Mouse (Mus musculus): ENCODE measurements at regions not wholly inside any gene's neighbourhood (a gene's known extent, or its start where the extent isn't known, plus 50 kb on each side); places are given as distances from the start of the nearest gene placed in this dataset.
A peak's percentile ranks its signal among the peaks of the same experiment; 100 is the strongest.

DNA sequence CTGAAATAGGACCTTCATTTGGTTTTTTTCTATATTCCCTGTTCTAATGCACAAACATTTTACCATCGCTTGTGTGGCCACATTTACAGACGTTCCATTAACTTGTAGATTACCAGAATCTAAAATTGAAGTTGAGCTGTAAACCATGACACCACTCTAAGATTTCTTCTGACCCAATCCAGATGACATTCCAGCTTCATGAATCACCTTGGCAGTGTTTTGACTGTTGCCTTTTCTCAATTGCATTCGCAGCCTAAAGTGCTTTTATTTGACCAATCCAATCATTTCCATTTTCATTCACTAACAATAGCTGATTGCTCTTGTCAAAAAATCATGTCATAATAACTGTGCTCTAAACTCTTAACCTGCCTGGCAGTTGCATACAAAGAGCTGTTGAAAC is 144.8 kb downstream of the Mdfic start:
- no peaks in the 10 kb centered on the region for H3K4me1 ChIP-seq (ENCODE audit: control insufficient read depth, insufficient read depth, low read length)
- no peak overlapping the region for H3K9ac ChIP-seq (ENCODE audit: low read depth, low read length)
- WGBS = 50% methylated on average over 3 of the region's 3 CpGs
- H3K27ac ChIP-seq (replicated peaks; ENCODE audit: low read depth, low read length) = no peak overlapping the region
- H3K4me2 ChIP-seq (ENCODE audit: low read depth, low read length) = no peak overlapping the region
- no peak for ATAC-seq (ENCODE audit: low read depth)
- peak; percentile 20 for DNase-seq (ENCODE audit: low spot score)
- no peaks in the 10 kb centered on the region for H3K9me3 ChIP-seq (ENCODE audit: control insufficient read depth, low read length)
- H3K36me3 ChIP-seq (ENCODE audit: control insufficient read depth, insufficient read depth, low read length) = no peaks in the 10 kb centered on the region
- H3K4me3 ChIP-seq (ENCODE audit: low read depth, low read length) = no peak overlapping the region
- no peaks in the 10 kb centered on the region for H3K27me3 ChIP-seq (replicated peaks; ENCODE audit: control insufficient read depth, insufficient read depth, low read length)

DNA sequence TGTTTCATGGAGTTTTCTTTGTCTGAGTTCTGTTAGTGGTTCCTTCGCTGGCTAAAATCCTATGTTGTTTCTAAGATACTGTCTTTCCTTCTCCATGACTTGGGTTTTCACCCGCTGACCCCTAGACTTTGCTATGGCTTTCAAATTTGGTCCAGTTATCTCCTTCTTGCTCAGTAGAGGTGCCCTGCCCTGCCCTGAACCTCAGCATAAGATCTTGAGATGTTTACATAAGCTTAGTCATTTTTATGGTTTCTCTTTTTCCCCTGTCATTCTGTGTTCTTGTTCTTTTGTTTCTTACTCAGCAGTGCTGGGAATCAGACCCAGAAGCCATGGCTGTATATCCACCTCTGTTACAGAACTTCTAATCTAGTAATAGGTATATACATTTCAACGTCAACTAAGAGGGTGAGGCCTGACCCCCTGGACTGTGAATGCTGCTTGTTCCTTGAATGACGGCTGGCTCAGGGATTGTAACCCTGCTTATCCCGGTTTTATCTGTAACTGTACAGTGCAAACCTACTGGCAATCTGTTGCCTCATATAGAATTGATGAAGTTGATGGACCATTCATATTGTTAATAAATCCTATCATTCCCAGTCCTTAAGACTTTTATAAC is 161.9 kb downstream of the Mdfic start:
- Histone ChIP-seq H3K27ac (replicated peaks; ENCODE audit: low read depth, low read length) (no peak overlapping the region), H3K4me3 (ENCODE audit: low read depth, low read length) (no peak overlapping the region), H3K4me1 (ENCODE audit: control insufficient read depth, insufficient read depth, low read length) (no peaks in the 10 kb centered on the region), H3K4me2 (ENCODE audit: low read depth, low read length) (no peak overlapping the region), H3K9me3 (ENCODE audit: control insufficient read depth, low read length) (no peaks in the 10 kb centered on the region), H3K36me3 (ENCODE audit: control insufficient read depth, insufficient read depth, low read length) (no peaks in the 10 kb centered on the region), H3K9ac (ENCODE audit: low read depth, low read length) (no peak overlapping the region), H3K27me3 (replicated peaks; ENCODE audit: control insufficient read depth, insufficient read depth, low read length) (no peaks in the 10 kb centered on the region)
- WGBS = 75% methylated on average over 5 of the region's 5 CpGs
- ATAC-seq (ENCODE audit: low read depth) (no peak), DNase-seq (ENCODE audit: low spot score) (no peak)

DNA sequence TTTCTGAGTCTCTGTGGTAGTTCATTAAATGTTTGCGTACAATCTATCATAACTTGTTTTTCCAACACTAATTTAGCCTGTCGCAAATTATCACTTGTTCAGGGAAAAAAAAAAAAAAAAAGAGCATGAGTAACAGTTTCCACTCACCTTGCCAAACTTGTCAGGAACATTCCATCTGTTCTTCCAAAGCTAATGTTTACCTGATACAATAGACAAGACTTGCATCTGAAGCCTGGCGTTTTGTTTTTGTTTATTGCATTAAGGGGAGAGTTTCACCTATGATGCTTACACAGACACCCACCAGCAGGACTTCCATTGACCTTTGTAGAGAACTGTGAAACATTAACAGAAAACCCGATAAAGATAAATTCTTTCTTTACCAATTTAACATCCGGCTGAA is 172.6 kb downstream of the Mdfic start:
- no peak overlapping the region for H3K9ac ChIP-seq (ENCODE audit: low read depth, low read length)
- H3K4me1 ChIP-seq (ENCODE audit: control insufficient read depth, insufficient read depth, low read length) = no peaks in the 10 kb centered on the region
- H3K36me3 ChIP-seq (ENCODE audit: control insufficient read depth, insufficient read depth, low read length) = no peaks in the 10 kb centered on the region
- no peak overlapping the region for H3K4me3 ChIP-seq (ENCODE audit: low read depth, low read length)
- WGBS = 88% methylated on average over 5 of the region's 5 CpGs
- H3K27me3 ChIP-seq (replicated peaks; ENCODE audit: control insufficient read depth, insufficient read depth, low read length) = no peaks in the 10 kb centered on the region
- ATAC-seq (ENCODE audit: low read depth) (no peak), DNase-seq (ENCODE audit: low spot score) (no peak)
- no peak overlapping the region for H3K27ac ChIP-seq (replicated peaks; ENCODE audit: low read depth, low read length)
- no peaks in the 10 kb centered on the region for H3K9me3 ChIP-seq (ENCODE audit: control insufficient read depth, low read length)
- H3K4me2 ChIP-seq (ENCODE audit: low read depth, low read length) = no peak overlapping the region

DNA sequence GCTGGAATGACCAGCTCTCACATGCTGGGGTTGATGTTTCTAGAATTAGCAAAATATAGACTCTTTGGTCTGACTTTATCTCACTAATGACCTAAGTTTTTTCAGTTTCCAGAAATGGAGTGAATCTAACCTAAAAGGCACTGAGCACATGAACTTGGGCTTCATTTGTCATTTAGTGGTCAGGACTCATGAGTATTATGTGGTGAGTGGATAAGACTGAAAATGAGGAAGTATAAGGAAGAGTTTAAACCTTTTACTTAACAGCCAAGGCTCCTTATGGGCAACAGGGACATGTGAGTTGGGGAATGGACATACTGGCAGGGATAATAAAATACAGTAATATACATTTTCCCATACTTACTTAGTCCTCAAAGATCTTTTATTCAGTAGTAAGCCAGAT is 180.0 kb downstream of the Mdfic start:
- no peak for ATAC-seq (ENCODE audit: low read depth)
- H3K4me2 ChIP-seq (ENCODE audit: low read depth, low read length) = no peak overlapping the region
- H3K36me3 ChIP-seq (ENCODE audit: control insufficient read depth, insufficient read depth, low read length) = no peaks in the 10 kb centered on the region
- H3K27me3 ChIP-seq (replicated peaks; ENCODE audit: control insufficient read depth, insufficient read depth, low read length) = no peaks in the 10 kb centered on the region
- H3K9ac ChIP-seq (ENCODE audit: low read depth, low read length) = no peak overlapping the region
- no peak for DNase-seq (ENCODE audit: low spot score)
- no peak overlapping the region for H3K27ac ChIP-seq (replicated peaks; ENCODE audit: low read depth, low read length)
- no peaks in the 10 kb centered on the region for H3K4me1 ChIP-seq (ENCODE audit: control insufficient read depth, insufficient read depth, low read length)
- no peak overlapping the region for H3K4me3 ChIP-seq (ENCODE audit: low read depth, low read length)
- H3K9me3 ChIP-seq (ENCODE audit: control insufficient read depth, low read length) = no peaks in the 10 kb centered on the region

DNA sequence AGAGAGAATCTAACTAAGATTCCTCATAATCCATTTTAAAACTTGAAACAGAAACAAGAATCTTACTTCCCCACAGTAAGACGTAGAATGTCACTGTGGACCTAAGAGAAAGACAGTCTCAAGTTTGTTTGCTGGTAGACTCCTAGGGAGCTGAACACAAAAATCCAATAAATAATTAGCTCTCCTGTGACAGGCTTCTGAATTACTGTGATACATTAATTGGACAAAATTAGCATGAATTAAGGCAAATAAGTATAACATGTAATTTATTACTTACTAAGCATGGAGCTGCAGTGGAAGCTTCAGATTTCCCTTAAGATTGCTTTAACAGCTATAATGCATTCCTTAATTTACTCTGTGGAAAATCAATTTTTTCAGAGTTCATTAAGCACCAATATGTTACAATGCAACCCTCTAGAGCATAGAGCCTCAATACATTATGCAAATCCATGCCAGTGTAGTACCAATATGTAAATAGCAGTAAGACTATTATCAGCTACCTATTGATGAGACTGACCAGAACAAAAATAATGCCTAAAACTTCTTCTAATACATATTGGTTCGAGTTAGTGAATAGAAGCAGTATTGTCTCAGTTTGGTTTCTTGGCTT is 182.3 kb downstream of the Mdfic start:
- DNase-seq (ENCODE audit: low spot score) (no peak), ATAC-seq (ENCODE audit: low read depth) (no peak; the same call in 1 of the 2 replicates)
- Histone ChIP-seq H3K27ac (replicated peaks; ENCODE audit: low read depth, low read length) (no peak overlapping the region), H3K4me2 (ENCODE audit: low read depth, low read length) (no peak overlapping the region), H3K4me3 (ENCODE audit: low read depth, low read length) (no peak overlapping the region), H3K27me3 (replicated peaks; ENCODE audit: control insufficient read depth, insufficient read depth, low read length) (no peaks in the 10 kb centered on the region), H3K36me3 (ENCODE audit: control insufficient read depth, insufficient read depth, low read length) (no peaks in the 10 kb centered on the region), H3K4me1 (ENCODE audit: control insufficient read depth, insufficient read depth, low read length) (no peaks in the 10 kb centered on the region), H3K9ac (ENCODE audit: low read depth, low read length) (no peak overlapping the region), H3K9me3 (ENCODE audit: control insufficient read depth, low read length) (no peaks in the 10 kb centered on the region)
- WGBS = 57% methylated on average over 2 of the region's 2 CpGs

DNA sequence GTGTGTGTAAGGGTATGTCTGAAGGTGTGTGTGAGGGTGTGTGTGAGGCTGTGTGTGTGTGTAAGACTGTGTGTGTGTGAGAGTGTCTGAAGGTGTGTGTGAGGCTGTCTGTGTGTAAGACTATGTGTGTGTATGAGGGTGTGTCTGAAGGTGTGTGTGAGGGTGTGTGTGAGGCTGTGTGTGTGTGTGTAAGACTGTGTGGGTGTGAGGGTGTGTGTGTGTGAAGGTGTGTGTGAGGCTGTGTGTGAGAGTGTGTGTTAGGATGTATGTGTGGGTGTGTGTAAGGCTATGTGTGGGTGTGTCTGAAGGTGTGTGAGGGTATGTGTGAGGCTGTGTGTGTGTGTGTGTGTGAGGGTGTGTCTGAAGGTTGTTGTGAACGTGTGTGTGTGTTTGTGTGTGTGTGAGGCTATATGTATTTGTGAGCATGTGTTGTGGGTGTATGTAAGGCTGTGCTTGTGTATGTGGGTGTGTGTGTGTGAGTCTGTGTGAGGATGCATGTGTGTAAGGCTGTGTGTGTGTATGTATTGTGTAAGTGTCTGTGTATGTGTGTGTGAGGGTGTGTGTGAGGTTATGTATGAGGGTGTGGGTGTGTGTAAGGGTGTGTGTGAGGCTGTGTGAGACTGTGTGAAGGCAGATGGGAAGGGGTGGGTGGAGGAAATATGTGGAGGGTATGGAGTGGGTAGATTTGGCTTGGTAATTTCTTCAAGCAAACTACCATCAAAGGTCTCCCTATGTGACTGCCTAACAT is 190.1 kb downstream of the Mdfic start:
- Histone ChIP-seq H3K9ac (ENCODE audit: low read depth, low read length) (no peak overlapping the region), H3K27ac (replicated peaks; ENCODE audit: low read depth, low read length) (no peak overlapping the region), H3K4me1 (ENCODE audit: control insufficient read depth, insufficient read depth, low read length) (no peaks in the 10 kb centered on the region), H3K4me2 (ENCODE audit: low read depth, low read length) (no peak overlapping the region), H3K4me3 (ENCODE audit: low read depth, low read length) (no peak overlapping the region), H3K27me3 (replicated peaks; ENCODE audit: control insufficient read depth, insufficient read depth, low read length) (no peaks in the 10 kb centered on the region), H3K36me3 (ENCODE audit: control insufficient read depth, insufficient read depth, low read length) (no peaks in the 10 kb centered on the region), H3K9me3 (ENCODE audit: control insufficient read depth, low read length) (no peaks in the 10 kb centered on the region)
- DNase-seq (ENCODE audit: low spot score) (no peak), ATAC-seq (ENCODE audit: low read depth) (no peak)
- 46% methylated on average over 1 of the region's 1 CpGs for WGBS

DNA sequence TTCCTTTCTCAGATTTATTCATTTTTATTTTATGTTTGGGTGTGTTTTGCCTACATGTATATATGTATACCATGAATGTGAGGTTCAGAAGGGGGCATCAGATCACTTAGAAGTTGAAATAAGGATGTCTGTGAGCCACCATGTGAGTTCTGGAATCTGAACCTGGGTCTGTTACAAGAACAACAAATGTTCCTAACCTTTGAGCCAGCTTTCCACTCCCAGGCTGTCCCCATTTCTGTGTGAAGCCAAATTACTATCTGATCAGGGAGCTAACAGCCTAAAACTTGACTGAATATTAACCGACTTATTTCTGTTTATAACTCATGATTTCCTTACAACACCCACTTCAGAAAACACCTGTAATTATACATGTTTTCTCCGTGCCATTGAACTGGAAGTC is 209.2 kb downstream of the Mdfic start:
- DNase-seq (ENCODE audit: low spot score) (no peak), ATAC-seq (ENCODE audit: low read depth) (no peak)
- Histone ChIP-seq H3K9ac (ENCODE audit: low read depth, low read length) (no peak overlapping the region), H3K27me3 (replicated peaks; ENCODE audit: control insufficient read depth, insufficient read depth, low read length) (no peaks in the 10 kb centered on the region), H3K4me2 (ENCODE audit: low read depth, low read length) (no peak overlapping the region), H3K4me3 (ENCODE audit: low read depth, low read length) (no peak overlapping the region), H3K9me3 (ENCODE audit: control insufficient read depth, low read length) (no peaks in the 10 kb centered on the region), H3K36me3 (ENCODE audit: control insufficient read depth, insufficient read depth, low read length) (no peaks in the 10 kb centered on the region), H3K4me1 (ENCODE audit: control insufficient read depth, insufficient read depth, low read length) (no peaks in the 10 kb centered on the region), H3K27ac (replicated peaks; ENCODE audit: low read depth, low read length) (no peak overlapping the region)
- WGBS = 67% methylated on average over 2 of the region's 2 CpGs

DNA sequence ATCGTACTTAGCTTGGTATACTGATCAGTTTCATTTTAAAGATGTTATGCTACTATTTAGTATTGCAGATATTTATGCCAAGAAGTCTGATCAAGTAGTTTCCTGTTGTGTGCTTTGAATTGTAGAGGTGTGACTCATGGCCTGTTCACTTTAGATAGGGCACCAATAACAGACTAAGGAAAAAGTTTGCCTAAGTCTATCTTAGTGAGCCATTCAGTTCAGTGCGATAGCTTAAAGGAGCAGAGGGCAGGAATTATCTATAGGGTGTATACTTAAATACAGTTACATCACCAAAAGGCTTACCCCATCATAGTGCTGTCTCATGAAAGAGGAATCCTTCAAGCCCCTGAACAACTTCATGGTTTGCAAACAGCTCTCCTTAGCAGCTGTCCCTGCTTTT is 229.8 kb downstream of the Mdfic start:
- WGBS = 85% methylated on average over 2 of the region's 2 CpGs
- H3K27me3 ChIP-seq (replicated peaks; ENCODE audit: control insufficient read depth, insufficient read depth, low read length) = no peaks in the 10 kb centered on the region
- ATAC-seq (ENCODE audit: low read depth) (no peak), DNase-seq (ENCODE audit: low spot score) (no peak)
- H3K4me3 ChIP-seq (ENCODE audit: low read depth, low read length) = no peak overlapping the region
- H3K4me2 ChIP-seq (ENCODE audit: low read depth, low read length) = no peak overlapping the region
- no peaks in the 10 kb centered on the region for H3K9me3 ChIP-seq (ENCODE audit: control insufficient read depth, low read length)
- H3K36me3 ChIP-seq (ENCODE audit: control insufficient read depth, insufficient read depth, low read length) = no peaks in the 10 kb centered on the region
- no peak overlapping the region for H3K27ac ChIP-seq (replicated peaks; ENCODE audit: low read depth, low read length)
- H3K4me1 ChIP-seq (ENCODE audit: control insufficient read depth, insufficient read depth, low read length) = no peaks in the 10 kb centered on the region
- H3K9ac ChIP-seq (ENCODE audit: low read depth, low read length) = no peak overlapping the region

DNA sequence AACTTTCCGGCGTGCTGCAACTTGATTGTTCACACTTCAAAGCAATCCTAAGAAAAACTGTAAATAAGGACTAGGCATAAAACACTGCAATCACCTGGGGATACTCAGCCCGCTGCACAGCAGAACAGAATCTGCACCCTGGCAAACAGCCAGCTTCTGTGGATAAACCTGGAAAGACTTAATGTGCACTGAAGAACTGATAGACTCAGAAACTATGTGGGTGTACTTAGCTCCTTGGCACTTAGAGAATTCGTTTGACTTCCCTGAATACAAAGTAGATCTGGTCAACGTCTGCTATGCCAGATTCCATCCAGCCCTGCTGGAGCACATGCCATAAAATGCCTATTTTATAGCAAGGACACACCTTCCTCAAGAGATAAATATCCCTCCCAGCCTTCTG is 266.9 kb downstream of the Mdfic start:
- H3K9me3 ChIP-seq (ENCODE audit: control insufficient read depth, low read length) = no peaks in the 10 kb centered on the region
- H3K4me2 ChIP-seq (ENCODE audit: low read depth, low read length) = no peak overlapping the region
- no peaks in the 10 kb centered on the region for H3K27me3 ChIP-seq (replicated peaks; ENCODE audit: control insufficient read depth, insufficient read depth, low read length)
- H3K9ac ChIP-seq (ENCODE audit: low read depth, low read length) = no peak overlapping the region
- WGBS = 19% methylated on average over 5 of the region's 5 CpGs
- DNase-seq (ENCODE audit: low spot score) (peak; percentile 89), ATAC-seq (ENCODE audit: low read depth) (peak; percentile 82; the same call in 1 of the 2 replicates)
- H3K27ac ChIP-seq (replicated peaks; ENCODE audit: low read depth, low read length) = no peak overlapping the region
- H3K4me3 ChIP-seq (ENCODE audit: low read depth, low read length) = no peak overlapping the region
- no peaks in the 10 kb centered on the region; the same call in 1 of the 2 replicates for H3K4me1 ChIP-seq (ENCODE audit: control insufficient read depth, insufficient read depth, low read length)
- no peaks in the 10 kb centered on the region for H3K36me3 ChIP-seq (ENCODE audit: control insufficient read depth, insufficient read depth, low read length)

Measured in embryonic facial prominence, embryonic 14.5 days (tissue).